In the genomic region with DNA sequence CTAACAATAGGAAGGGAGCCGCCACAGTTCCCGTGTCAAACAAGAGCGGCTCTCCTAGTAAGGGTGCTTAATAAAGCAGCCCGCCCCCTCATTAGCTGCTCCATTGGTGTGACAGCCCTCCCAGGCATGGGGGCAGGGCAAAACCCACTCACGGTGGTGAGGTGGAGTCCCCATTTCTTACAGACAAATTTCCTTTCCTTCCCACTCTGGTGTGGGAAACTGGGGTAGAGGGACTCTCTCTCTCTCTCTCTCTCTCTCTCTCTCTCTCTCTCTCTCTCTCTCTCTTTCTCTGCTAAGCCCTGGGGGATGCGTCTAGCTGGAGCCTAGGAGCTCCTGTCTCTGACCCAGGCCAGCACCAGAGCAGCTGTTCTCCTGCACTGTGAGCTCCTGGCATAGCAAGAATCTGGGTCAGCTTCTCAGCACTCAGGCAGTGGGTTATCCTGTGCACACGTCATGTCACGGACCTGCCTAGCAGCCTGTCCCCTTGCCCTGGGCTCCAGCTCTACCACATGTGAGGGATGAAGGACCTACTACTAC, we compare ENCODE assay signal across 9 mouse cellular contexts.
DNase-seq lines count a peak whose midpoint lies in the region; ATAC-seq and TF ChIP-seq lines count a peak whose summit lies in the region.
"Had no signal": no experiment of that assay in that cellular context is flagged by ENCODE, and none has a peak within 500 bp of the region (broad histone marks: within the 10 kb centered on the region; RNA-seq: fewer than 3 reads in every experiment).

No protein-coding gene starts in this region.

- H3K27ac ChIP-seq in heart, embryonic 14.5 days (replicated peaks in 1 of 2; ENCODE audit: control insufficient read depth in 1 of 2, insufficient read depth in 1 of 2, low read depth in 2 of 2, low read length in 2 of 2) = peak overlapping the region; percentile 10 to 55
- H3K27ac ChIP-seq in embryonic facial prominence, embryonic 12.5 days = peak overlapping the region; percentile 14
- peak overlapping the region; percentile 62 for H3K27ac ChIP-seq in hindbrain, embryonic 11.5 days (ENCODE audit: low read depth, low read length)
- H3K27ac ChIP-seq in midbrain, postnatal 0 days (ENCODE audit: low read depth, low read length) = peak overlapping the region; percentile 69
- H3K27ac ChIP-seq: macrophage had no signal

- no peak overlapping the region; the same call in 1 of the 2 replicates for H3K9ac ChIP-seq in heart, embryonic 14.5 days (ENCODE audit: low read length)
- no peak overlapping the region for H3K9ac ChIP-seq in embryonic facial prominence, embryonic 12.5 days
- H3K9ac ChIP-seq in hindbrain, embryonic 11.5 days (ENCODE audit: low read depth, low read length) = 0 out of 2 replicates have a peak overlapping the region, but pooled peaks have one; percentile 23
- no peak overlapping the region for H3K9ac ChIP-seq in midbrain, postnatal 0 days (replicated peaks; ENCODE audit: low read length, poor library complexity, severe bottlenecking)

- H3K4me2 ChIP-seq in heart, embryonic 14.5 days (ENCODE audit: low read length) = no peak overlapping the region; the same call in 1 of the 2 replicates
- H3K4me2 ChIP-seq in embryonic facial prominence, embryonic 12.5 days (replicated peaks) = no peak overlapping the region
- H3K4me2 ChIP-seq in hindbrain, embryonic 11.5 days (replicated peaks; ENCODE audit: low read depth, low read length) = no peak overlapping the region; the same call in 1 of the 2 replicates
- H3K4me2 ChIP-seq in midbrain, postnatal 0 days (ENCODE audit: low read depth, low read length, poor library complexity, severe bottlenecking) = no peak overlapping the region

- no peak overlapping the region for H3K4me3 ChIP-seq in heart, embryonic 14.5 days (ENCODE audit: control insufficient read depth in 1 of 2, insufficient read depth in 1 of 2, low read depth in 1 of 2, low read length in 2 of 2)
- H3K4me3 ChIP-seq in embryonic facial prominence, embryonic 12.5 days = no peak overlapping the region
- H3K4me3 ChIP-seq in hindbrain, embryonic 11.5 days (ENCODE audit: low read depth, low read length) = no peak overlapping the region
- no peak overlapping the region for H3K4me3 ChIP-seq in midbrain, postnatal 0 days (ENCODE audit: low read depth, low read length)

- no peak for ATAC-seq in heart, embryonic 14.5 days (ENCODE audit: insufficient number of reproducible peaks, insufficient read depth, low FRiP score, low read depth)
- no peak for ATAC-seq in embryonic facial prominence, embryonic 12.5 days (ENCODE audit: insufficient number of reproducible peaks, insufficient read depth, low FRiP score, low TSS enrichment)
- peak; percentile 58 for ATAC-seq in hindbrain, embryonic 11.5 days (ENCODE audit: low FRiP score)
- ATAC-seq in midbrain, postnatal 0 days (ENCODE audit: low FRiP score) = peak; percentile 57

- H3K4me1 ChIP-seq in heart, embryonic 14.5 days (ENCODE audit: control insufficient read depth in 2 of 2, insufficient read depth in 2 of 2, low read length in 2 of 2) = peaks cover 36 to 55% of the 10 kb centered on the region in 2 experiments
- H3K4me1 ChIP-seq in embryonic facial prominence, embryonic 12.5 days = peaks cover 40% of the 10 kb centered on the region
- peaks cover 27% of the 10 kb centered on the region for H3K4me1 ChIP-seq in hindbrain, embryonic 11.5 days (replicated peaks; ENCODE audit: control insufficient read depth, insufficient read depth, low read length)
- H3K4me1 ChIP-seq in midbrain, postnatal 0 days (ENCODE audit: insufficient read depth, low read length) = peaks cover 23% of the 10 kb centered on the region

- TF ChIP-seq CTCF in midbrain, postnatal 0 days (IDR thresholded peaks at IDR 0.05) = no peak

- H3K36me3 ChIP-seq in heart, embryonic 14.5 days (ENCODE audit: control insufficient read depth, insufficient read depth, low read length) = 0 out of 2 replicates have a peak, but pooled peaks cover 10% of the 10 kb centered on the region
- H3K36me3 ChIP-seq in embryonic facial prominence, embryonic 12.5 days = no peaks in the 10 kb centered on the region
- no peaks in the 10 kb centered on the region for H3K36me3 ChIP-seq in hindbrain, embryonic 11.5 days (ENCODE audit: control insufficient read depth, insufficient read depth, low read length)
- H3K36me3 ChIP-seq in midbrain, postnatal 0 days (ENCODE audit: insufficient read depth, low read length) = no peaks in the 10 kb centered on the region

- H3K9me3 ChIP-seq in heart, embryonic 14.5 days (ENCODE audit: control insufficient read depth, low read length) = no peaks in the 10 kb centered on the region
- no peaks in the 10 kb centered on the region for H3K9me3 ChIP-seq in embryonic facial prominence, embryonic 12.5 days
- H3K9me3 ChIP-seq in hindbrain, embryonic 11.5 days (ENCODE audit: control insufficient read depth, low read length) = no peaks in the 10 kb centered on the region
- H3K9me3 ChIP-seq in midbrain, postnatal 0 days (ENCODE audit: low read length) = no peaks in the 10 kb centered on the region

- WGBS in heart, embryonic 14.5 days = 41% methylated on average over 8 of the region's 8 CpGs
- WGBS in embryonic facial prominence, embryonic 12.5 days = 25% methylated on average over 8 of the region's 8 CpGs
- 21% methylated on average over 8 of the region's 8 CpGs for WGBS in hindbrain, embryonic 11.5 days
- 28% methylated on average over 8 of the region's 8 CpGs for WGBS in midbrain, postnatal 0 days

- H3K27me3 ChIP-seq in heart, embryonic 14.5 days (ENCODE audit: control insufficient read depth, insufficient read depth, low read length) = no peaks in the 10 kb centered on the region
- H3K27me3 ChIP-seq in embryonic facial prominence, embryonic 12.5 days = no peaks in the 10 kb centered on the region
- no peaks in the 10 kb centered on the region for H3K27me3 ChIP-seq in hindbrain, embryonic 11.5 days (ENCODE audit: control insufficient read depth, insufficient read depth, low read length)
- no peaks in the 10 kb centered on the region for H3K27me3 ChIP-seq in midbrain, postnatal 0 days (ENCODE audit: insufficient read depth, low read length)

- no peak for DNase-seq in heart, postnatal 4 days
- peak; percentile 54 for DNase-seq in hindbrain, embryonic 11.5 days (ENCODE audit: low spot score)
- DNase-seq in midbrain, postnatal 0 days (ENCODE audit: low spot score) = peak; percentile 61
- no peak for DNase-seq in layer of hippocampus, adult 8-10 months (ENCODE audit: low spot score in 2 of 2)
- DNase-seq in left cerebral cortex, adult 18-20 months (ENCODE audit: low spot score in 2 of 2) = no peak
- DNase-seq in thymus, postnatal 36 days = no peak

Comparison
In these comparisons a context has a peak if more than half of its experiments do, and no peak if none do; other contexts are left out.
1. ATAC-seq: peak in hindbrain, embryonic 11.5 days (single experiment) and midbrain, postnatal 0 days (single experiment); none in heart, embryonic 14.5 days (single experiment) and embryonic facial prominence, embryonic 12.5 days (single experiment).
2. H3K27ac ChIP-seq: peak in every context shown above with its lines; median percentile 69 in midbrain, postnatal 0 days; 62 in hindbrain, embryonic 11.5 days; 32 in heart, embryonic 14.5 days; 14 in embryonic facial prominence, embryonic 12.5 days.
3. DNase-seq: peak in hindbrain, embryonic 11.5 days (single experiment) and midbrain, postnatal 0 days (single experiment); none in heart, postnatal 4 days (single experiment), layer of hippocampus, adult 8-10 months (0 of 2), left cerebral cortex, adult 18-20 months (0 of 2) and thymus, postnatal 36 days (0 of 2).